Mouse (Mus musculus) heart, adult 18-20 months (tissue): ENCODE results near the gene Prss38. TPM values are rescaled to one million over a fixed set of nuclear protein-coding genes. Genes with fewer than 3 reads are reported as not detected.

ENCODE experiments used
- DNase-seq, 2 experiments: peaks; one replicate each; pipeline ENCODE4 v3.0.0; 2021 to 2022; ENCODE audit warnings: mixed read lengths in 1 of 2
- microRNA-seq, 2 experiments: library from miRNA; unstranded; fragments of <30 nt; microRNA quantifications; one replicate each; pipeline ENCODE4 v1.2.0; 2022
- total RNA-seq, 2 experiments: library from RNA; stranded (reverse); gene quantifications; 2 replicates each; pipeline ENCODE4 v1.2.3; 2021

The Prss38 gene
- total RNA-seq, 2 experiments from 2014 or later: not detected

DNA sequence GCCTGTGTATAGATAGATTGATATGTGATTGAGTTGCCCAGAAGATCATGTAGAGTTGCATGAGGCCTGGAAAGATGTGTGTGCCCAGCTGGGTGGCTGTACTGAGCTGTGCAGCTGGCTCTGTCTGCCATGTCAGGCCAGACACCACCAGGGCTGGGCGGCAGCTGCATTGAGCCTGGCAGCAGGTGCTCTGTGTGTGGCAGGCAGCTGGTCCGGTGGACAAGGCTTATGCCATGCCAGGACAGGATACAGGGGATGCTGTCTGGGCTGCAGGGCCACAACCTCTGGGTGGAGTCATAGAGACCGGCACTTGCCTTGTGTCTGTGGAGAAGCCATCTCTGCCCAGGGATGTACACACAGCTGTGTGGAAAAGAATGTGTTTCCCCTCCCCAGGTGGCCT, 52.5 kb downstream of the Prss38 start:
- DNase-seq: no peak

Small RNAs within 50 kb of the gene (microRNA-seq; reads per million reads assigned to microRNA genes)
- gene Gm24756: 0 reads per million in 2 experiments

Other genes starting within 250 kb of the Prss38 start
- gene Obscn, start 239.3 kb downstream of the Prss38 start, total RNA-seq: 100 to 1,000 TPM; 753 to 782 TPM
- 10 to 100 TPM; 17.6 to 19.6 TPM for gene Iba57, start 211.9 kb downstream of the Prss38 start, total RNA-seq
- under 1 TPM; 0.54 to 0.77 TPM for gene Gjc2, start 192.4 kb downstream of the Prss38 start, total RNA-seq
- gene Guk1, start 183.4 kb downstream of the Prss38 start, total RNA-seq: 100 to 1,000 TPM; 108 to 133 TPM
- gene Mrpl55, start 173.2 kb downstream of the Prss38 start, total RNA-seq: 100 to 1,000 TPM; 122 to 133 TPM
- gene 2310033P09Rik, start 167.3 kb downstream of the Prss38 start, total RNA-seq: 10 to 100 TPM in 1 of 2 experiments, 1 to 10 TPM in 1; 9.9 to 11.8 TPM
- gene Arf1, start 147.4 kb downstream of the Prss38 start, total RNA-seq: 100 to 1,000 TPM; 261 to 267 TPM
- not detected for gene Wnt3a, start 84.9 kb downstream of the Prss38 start, total RNA-seq
- gene Wnt9a, start 68.7 kb downstream of the Prss38 start, total RNA-seq: 1 to 10 TPM; 3.8 to 4.2 TPM
- 10 to 100 TPM; 11.1 to 12.0 TPM for gene Jmjd4, start 74.4 kb upstream of the Prss38 start, total RNA-seq
- 10 to 100 TPM; 39.1 to 43.4 TPM for gene Snap47, start 75.5 kb upstream of the Prss38 start, total RNA-seq
- gene Zfp867, start 96.8 kb upstream of the Prss38 start, total RNA-seq: 1 to 10 TPM; 2.5 to 3.2 TPM
- 10 to 100 TPM; 12.5 to 14.2 TPM for gene Zkscan17, start 151.1 kb upstream of the Prss38 start, total RNA-seq
- gene Nlrp3, start 165.9 kb upstream of the Prss38 start, total RNA-seq: under 1 TPM; 0.31 to 0.47 TPM
- gene Olfr222, start 200.6 kb upstream of the Prss38 start, total RNA-seq: not detected
- not detected for gene Olfr223, start 217.6 kb upstream of the Prss38 start, total RNA-seq